Mouse (Mus musculus): ENCODE data around the gene 1700016H13Rik. TPM values are rescaled to one million over a fixed set of nuclear protein-coding genes. Genes with fewer than 3 reads are reported as not detected.

The 1700016H13Rik gene
- not detected in 2 replicates for polyA plus RNA-seq (2015; fragmentation: Nextera tagmentation; extraction: Ambion mirVana)

DNA sequence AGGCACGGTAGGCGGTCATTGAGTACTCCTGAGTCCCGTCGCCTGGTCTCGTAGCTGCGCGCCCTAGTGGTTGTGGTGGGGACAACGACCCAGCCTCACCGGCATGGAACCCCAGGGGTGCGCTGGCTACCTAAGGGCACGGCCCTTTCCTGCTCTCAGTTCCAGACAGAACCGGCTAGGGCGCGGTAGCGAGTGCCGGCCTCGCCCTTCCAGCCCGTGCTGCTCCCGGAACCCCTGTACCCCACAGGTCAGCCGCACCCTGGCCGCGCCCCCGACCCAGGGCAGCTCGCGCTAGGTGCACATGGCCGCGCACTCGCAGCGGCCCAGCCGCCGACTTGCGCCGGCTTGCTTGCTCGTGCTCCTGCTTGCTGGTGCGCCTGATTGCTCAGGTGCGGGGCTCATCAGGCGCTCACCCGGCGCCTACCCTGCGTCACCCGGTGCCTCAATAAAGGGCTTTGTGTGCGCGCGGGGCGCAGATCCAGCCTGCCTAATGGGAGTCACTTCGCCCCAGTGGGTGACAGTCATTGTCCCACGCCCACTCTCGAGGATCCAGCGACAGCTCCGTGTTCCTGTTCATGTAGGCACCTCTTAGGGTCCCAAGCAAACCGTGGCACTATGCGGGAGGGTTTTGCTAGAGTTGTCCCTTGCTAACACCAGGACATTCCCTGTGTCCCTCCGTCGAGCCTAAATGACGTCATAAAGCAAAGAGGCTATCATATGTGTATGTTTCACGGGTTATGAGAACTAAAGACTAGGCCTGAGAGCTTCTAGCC is at the start of gene 1700016H13Rik:
1700016H13Rik (minus strand) TSS at position 665 of the 773 bp plus-strand sequence.
- no peaks in the 10 kb centered on the region for H3K4me1 ChIP-seq
- no peak within 1 kb of the TSS for H3K27ac ChIP-seq
- H3K36me3 ChIP-seq = no peaks in the 10 kb centered on the region
- H3K27me3 ChIP-seq = peaks cover 16% of the 10 kb centered on the region; the same call in 1 of the 2 replicates
- H3K4me2 ChIP-seq (replicated peaks) = peak within 1 kb of the TSS; percentile 99
- H3K9me3 ChIP-seq = 0 out of 2 replicates have a peak, but pooled peaks cover 2% of the 10 kb centered on the region
- peak within 1 kb of the TSS; percentile 73 for H3K9ac ChIP-seq
- peak within 1 kb of the TSS; percentile 59 for H3K4me3 ChIP-seq
- 1% methylated on average over 56 of the region's 56 CpGs for WGBS
- peak; percentile 74 for ATAC-seq (ENCODE audit: low FRiP score, low read depth)

DNA sequence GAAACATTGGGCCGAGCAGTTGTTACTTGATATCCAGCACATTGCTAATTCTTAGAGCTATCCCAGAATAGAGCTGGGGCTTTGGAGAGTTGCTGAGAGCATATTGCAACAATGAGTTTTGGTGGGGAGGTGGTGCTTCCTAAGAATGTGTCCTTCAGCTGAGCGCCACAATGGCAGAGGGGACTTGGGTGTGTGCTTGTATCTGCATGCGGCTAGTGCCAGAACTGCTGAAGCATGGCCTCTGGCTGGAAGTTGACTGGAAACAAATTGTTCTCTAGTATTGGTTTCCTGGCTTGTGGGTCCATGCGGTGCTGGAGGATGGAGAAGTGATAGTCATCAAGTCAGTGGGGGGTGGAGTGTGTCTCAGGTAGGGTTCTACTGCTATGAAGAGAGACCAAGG is 49.5 kb upstream of the 1700016H13Rik start:
- H3K27ac ChIP-seq = no peak overlapping the region
- H3K9ac ChIP-seq = no peak overlapping the region
- no peak overlapping the region for H3K4me3 ChIP-seq
- no peaks in the 10 kb centered on the region for H3K27me3 ChIP-seq
- no peak for ATAC-seq (ENCODE audit: low FRiP score, low read depth)
- H3K4me1 ChIP-seq = no peaks in the 10 kb centered on the region
- no peak overlapping the region for H3K4me2 ChIP-seq (replicated peaks)
- H3K9me3 ChIP-seq = no peaks in the 10 kb centered on the region
- WGBS = 91% methylated on average over 4 of the region's 4 CpGs
- no peaks in the 10 kb centered on the region for H3K36me3 ChIP-seq

- Histone ChIP-seq H3K4me1 (no peaks in the 10 kb centered on the region), H3K9ac (no peak overlapping the region), H3K4me3 (no peak overlapping the region), H3K27ac (no peak overlapping the region), H3K27me3 (no peaks in the 10 kb centered on the region), H3K9me3 (no peaks in the 10 kb centered on the region), H3K36me3 (no peaks in the 10 kb centered on the region), H3K4me2 (replicated peaks) (no peak overlapping the region)
- 64% methylated on average over 6 of the region's 6 CpGs for WGBS
- ATAC-seq (ENCODE audit: low FRiP score, low read depth) = no peak
Observed at GRCm38 (mm10) chr5:103702527-103702926, 46.7 kb upstream of the 1700016H13Rik start.

- Histone ChIP-seq H3K27ac (no peak overlapping the region), H3K36me3 (no peaks in the 10 kb centered on the region), H3K4me2 (replicated peaks) (no peak overlapping the region), H3K9me3 (no peaks in the 10 kb centered on the region), H3K9ac (no peak overlapping the region), H3K4me3 (no peak overlapping the region), H3K4me1 (no peaks in the 10 kb centered on the region), H3K27me3 (0 out of 2 replicates have a peak, but pooled peaks cover 2% of the 10 kb centered on the region)
- ATAC-seq (ENCODE audit: low FRiP score, low read depth) = no peak
- 68% methylated on average over 3 of the region's 3 CpGs for WGBS
Observed at GRCm38 (mm10) chr5:103701466-103701865, 45.7 kb upstream of the 1700016H13Rik start.

DNA sequence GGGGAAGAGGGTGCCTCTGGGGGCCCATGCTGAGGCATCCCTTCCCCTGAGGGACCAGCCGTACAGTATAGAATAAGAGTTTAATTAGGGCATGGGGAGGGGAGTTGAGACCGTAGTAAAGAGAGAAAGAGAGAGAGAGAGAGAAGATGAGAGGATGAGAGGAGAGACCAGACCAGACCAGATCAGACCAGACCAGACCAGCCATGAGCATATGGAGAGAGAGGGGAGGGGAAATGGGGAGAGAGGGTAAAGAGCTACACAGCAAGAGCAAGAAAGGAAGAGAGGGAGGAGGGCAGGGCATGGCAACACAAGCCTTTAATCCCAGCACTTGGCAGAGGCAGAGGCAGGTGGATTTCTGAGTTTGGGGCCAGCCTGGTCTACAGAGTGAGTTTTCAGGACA is 44.9 kb upstream of the 1700016H13Rik start:
- Histone ChIP-seq H3K4me1 (no peaks in the 10 kb centered on the region), H3K36me3 (no peaks in the 10 kb centered on the region), H3K9ac (no peak overlapping the region), H3K27ac (no peak overlapping the region), H3K27me3 (0 out of 2 replicates have a peak, but pooled peaks cover 2% of the 10 kb centered on the region), H3K4me3 (no peak overlapping the region), H3K9me3 (no peaks in the 10 kb centered on the region), H3K4me2 (replicated peaks) (no peak overlapping the region)
- ATAC-seq (ENCODE audit: low FRiP score, low read depth) = no peak
- 78% methylated on average over 2 of the region's 2 CpGs for WGBS

DNA sequence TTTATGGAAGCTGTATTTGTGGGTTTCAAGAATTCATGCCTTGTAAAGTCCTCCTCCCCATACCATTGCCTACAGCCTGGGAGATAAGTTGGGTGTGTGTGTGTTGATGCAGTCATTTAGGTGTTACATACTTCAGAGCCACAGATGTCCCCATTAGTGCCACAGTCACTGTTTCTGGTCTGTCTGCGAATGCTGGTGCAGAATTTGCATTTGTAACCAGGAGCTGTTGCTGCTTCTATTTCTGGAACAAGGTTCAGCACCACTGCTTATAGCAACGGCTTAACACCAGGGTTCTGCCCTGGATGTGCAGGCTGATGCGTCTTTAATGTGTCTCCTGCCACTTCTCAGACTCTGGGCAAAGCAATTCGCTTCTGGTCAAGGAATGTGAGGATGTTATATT is 43.7 kb upstream of the 1700016H13Rik start:
- 48% methylated on average over 4 of the region's 4 CpGs for WGBS
- Histone ChIP-seq H3K4me3 (no peak overlapping the region), H3K36me3 (no peaks in the 10 kb centered on the region), H3K27ac (no peak overlapping the region), H3K4me1 (no peaks in the 10 kb centered on the region), H3K27me3 (peaks cover 8% of the 10 kb centered on the region; the same call in 1 of the 2 replicates), H3K9me3 (no peaks in the 10 kb centered on the region), H3K9ac (no peak overlapping the region), H3K4me2 (replicated peaks) (no peak overlapping the region)
- ATAC-seq (ENCODE audit: low FRiP score, low read depth) = no peak

DNA sequence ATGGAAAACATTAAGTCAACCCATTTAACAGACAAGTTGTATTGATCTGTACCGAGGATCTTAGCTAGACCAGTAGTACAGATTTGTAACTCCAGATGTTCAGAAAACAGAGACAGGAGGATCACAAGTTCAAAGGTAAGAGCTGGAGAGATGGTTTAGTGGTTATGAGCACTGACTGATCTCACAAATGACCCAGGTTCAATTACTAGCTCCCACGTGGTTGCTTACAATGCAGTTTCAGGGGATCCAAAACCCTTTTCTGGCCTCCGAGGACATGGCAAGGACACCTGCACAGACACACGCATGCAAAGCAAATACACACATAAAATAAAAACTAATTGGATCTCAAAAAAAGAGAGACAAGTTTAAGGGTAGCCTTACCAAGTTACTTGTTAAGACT is 42.8 kb upstream of the 1700016H13Rik start:
- H3K4me2 ChIP-seq (replicated peaks) = no peak overlapping the region
- ATAC-seq (ENCODE audit: low FRiP score, low read depth) = no peak
- H3K27me3 ChIP-seq = peaks cover 17% of the 10 kb centered on the region
- H3K9ac ChIP-seq = no peak overlapping the region
- 54% methylated on average over 4 of the region's 4 CpGs for WGBS
- peaks cover under 1% of the 10 kb centered on the region; the same call in 1 of the 2 replicates for H3K4me1 ChIP-seq
- H3K36me3 ChIP-seq = no peaks in the 10 kb centered on the region
- H3K9me3 ChIP-seq = no peaks in the 10 kb centered on the region
- H3K4me3 ChIP-seq = no peak overlapping the region
- H3K27ac ChIP-seq = no peak overlapping the region

- ATAC-seq (ENCODE audit: low FRiP score, low read depth) = no peak
- 62% methylated on average over 5 of the region's 5 CpGs for WGBS
- H3K4me1 ChIP-seq = peaks cover 6% of the 10 kb centered on the region
- H3K4me2 ChIP-seq (replicated peaks) = no peak overlapping the region
- no peaks in the 10 kb centered on the region for H3K9me3 ChIP-seq
- H3K27me3 ChIP-seq = peaks cover 23% of the 10 kb centered on the region
- H3K36me3 ChIP-seq = no peaks in the 10 kb centered on the region
- H3K9ac ChIP-seq = no peak overlapping the region
- no peak overlapping the region for H3K27ac ChIP-seq
- no peak overlapping the region for H3K4me3 ChIP-seq
Observed at GRCm38 (mm10) chr5:103697875-103698491, 42.2 kb upstream of the 1700016H13Rik start.

- no peak for ATAC-seq (ENCODE audit: low FRiP score, low read depth)
- no peak overlapping the region for H3K9ac ChIP-seq
Observed at GRCm38 (mm10) chr5:103694094-103694493, 38.3 kb upstream of the 1700016H13Rik start.

GRCm38 (mm10) chr5:103693041-103693641 is 37.3 kb upstream of the 1700016H13Rik start:
- Histone ChIP-seq H3K36me3 (no peaks in the 10 kb centered on the region), H3K9me3 (no peaks in the 10 kb centered on the region), H3K4me2 (replicated peaks) (peak overlapping the region; percentile 97), H3K9ac (peak overlapping the region; percentile 62; the same call in 1 of the 2 replicates), H3K4me1 (peaks cover 15% of the 10 kb centered on the region), H3K27ac (no peak overlapping the region), H3K27me3 (peaks cover 33% of the 10 kb centered on the region), H3K4me3 (peak overlapping the region; percentile 66)
- ATAC-seq (ENCODE audit: low FRiP score, low read depth) = peak; percentile 8; the same call in 1 of the 2 replicates
- under 1% methylated on average over 28 of the region's 28 CpGs for WGBS

More at GRCm38 (mm10) chr5:103694094-103694493, 38.3 kb upstream of the 1700016H13Rik start:
- Histone ChIP-seq H3K27ac (no peak overlapping the region), H3K4me2 (replicated peaks) (no peak overlapping the region), H3K4me3 (no peak overlapping the region), H3K27me3 (peaks cover 33% of the 10 kb centered on the region), H3K36me3 (no peaks in the 10 kb centered on the region), H3K4me1 (peaks cover 15% of the 10 kb centered on the region), H3K9me3 (no peaks in the 10 kb centered on the region)
- WGBS = 47% methylated on average over 6 of the region's 6 CpGs

- Histone ChIP-seq H3K36me3 (no peaks in the 10 kb centered on the region), H3K9ac (peak overlapping the region; percentile 62), H3K4me3 (peak overlapping the region; percentile 66), H3K27me3 (peaks cover 33% of the 10 kb centered on the region), H3K4me2 (replicated peaks) (peak overlapping the region; percentile 97), H3K27ac (no peak overlapping the region), H3K9me3 (no peaks in the 10 kb centered on the region), H3K4me1 (peaks cover 15% of the 10 kb centered on the region)
- ATAC-seq (ENCODE audit: low FRiP score, low read depth) = no peak; the same call in 1 of the 2 replicates
- under 1% methylated on average over 34 of the region's 34 CpGs for WGBS
Observed at GRCm38 (mm10) chr5:103692531-103693040, 36.8 kb upstream of the 1700016H13Rik start.

Measured in limb, embryonic 13.5 days (tissue).